Mouse (Mus musculus): ENCODE data around the gene Atg16l1. TPM values are rescaled to one million over a fixed set of nuclear protein-coding genes. Genes with fewer than 3 reads are reported as not detected.
A peak's percentile ranks its signal among the peaks of the same experiment; 100 is the strongest.

The Atg16l1 gene
- polyA plus RNA-seq, 2 experiments = 10.9 to 13.4 TPM

DNA sequence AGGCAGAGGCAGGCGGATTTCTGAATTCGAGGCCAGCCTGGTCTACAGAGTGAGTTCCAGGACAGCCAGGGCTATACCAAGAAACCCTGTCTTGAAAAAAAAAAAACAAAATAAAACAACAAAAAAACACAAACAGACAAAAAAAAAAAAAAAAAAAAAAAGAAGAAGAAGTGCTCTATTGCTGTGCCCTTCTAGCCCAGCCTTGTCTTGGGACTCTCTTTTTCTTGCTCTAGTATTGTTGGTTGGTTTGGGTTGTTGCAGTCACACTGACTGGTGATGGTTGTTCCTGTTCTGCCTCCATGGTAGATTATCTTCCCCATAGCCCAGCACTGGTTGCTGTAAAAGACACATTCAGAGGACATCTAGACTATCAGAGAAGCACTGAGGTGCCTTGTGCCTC is 13.6 kb downstream of the Atg16l1 start:
- TF ChIP-seq CTCF (IDR thresholded peaks at IDR 0.05; ENCODE audit: low read depth) (no peak), EP300 (IDR thresholded peaks at IDR 0.05; ENCODE audit: low read depth) (no peak)
- Histone ChIP-seq H3K9me3 (ENCODE audit: control insufficient read depth, low read length) (no peaks in the 10 kb centered on the region), H3K4me2 (ENCODE audit: low read depth) (no peak overlapping the region), H3K27me3 (ENCODE audit: control insufficient read depth, insufficient read depth, low read length) (no peaks in the 10 kb centered on the region), H3K36me3 (replicated peaks; ENCODE audit: control insufficient read depth, insufficient read depth, low read depth) (peaks cover 80% of the 10 kb centered on the region), H3K9ac (replicated peaks) (no peak overlapping the region), H3K4me3 (ENCODE audit: insufficient read depth in 1 of 2, low read depth in 2 of 2, low read length in 2 of 2) (no peak overlapping the region), H3K4me1 (replicated peaks; ENCODE audit: control insufficient read depth in 2 of 2, insufficient read depth in 2 of 2, low read length in 1 of 2) (peaks cover 4 to 11% of the 10 kb centered on the region in 2 experiments; a peak in 2 of 4 replicates), H3K27ac (no peak overlapping the region)
- 85% methylated on average over 2 of the region's 2 CpGs for WGBS (ENCODE audit: insufficient replicate concordance)
- no peak for ATAC-seq (ENCODE audit: insufficient read depth)
- DNase-seq (ENCODE audit: low read depth in 3 of 3, low spot score in 3 of 3) = no peak

DNA sequence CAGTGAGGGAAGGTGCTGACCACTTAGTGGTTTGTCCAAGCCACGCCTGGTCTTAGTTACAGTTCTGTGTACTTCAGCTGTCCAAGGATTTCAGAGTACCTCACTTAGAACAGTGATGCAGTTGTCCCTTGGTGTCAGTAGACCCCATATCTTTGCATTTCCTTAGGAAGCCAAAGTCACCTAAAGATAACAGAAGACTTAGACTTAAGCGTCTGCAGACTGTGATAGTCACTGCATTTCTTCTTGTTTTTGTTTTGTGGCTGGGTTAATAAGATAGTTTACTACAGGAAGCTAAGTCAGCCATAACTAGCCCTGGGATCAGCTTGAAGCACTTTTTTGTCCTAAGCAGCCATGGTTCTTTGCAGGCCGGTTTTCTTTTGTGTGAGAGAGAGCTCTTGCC is 14.8 kb downstream of the Atg16l1 start:
- peaks cover 0 to 6% of the 10 kb centered on the region in 2 experiments; a peak in 1 of 4 replicates for H3K4me1 ChIP-seq (replicated peaks; ENCODE audit: control insufficient read depth in 2 of 2, insufficient read depth in 2 of 2, low read length in 1 of 2)
- H3K27ac ChIP-seq = no peak overlapping the region
- WGBS (ENCODE audit: insufficient replicate concordance) = 28% methylated on average over 3 of the region's 3 CpGs
- H3K9me3 ChIP-seq (ENCODE audit: control insufficient read depth, low read length) = no peaks in the 10 kb centered on the region
- H3K27me3 ChIP-seq (ENCODE audit: control insufficient read depth, insufficient read depth, low read length) = no peaks in the 10 kb centered on the region
- no peak overlapping the region for H3K9ac ChIP-seq (replicated peaks)
- ATAC-seq (ENCODE audit: insufficient read depth) = peak; percentile 56; the same call in 1 of the 2 replicates
- H3K4me3 ChIP-seq (ENCODE audit: insufficient read depth in 1 of 2, low read depth in 2 of 2, low read length in 2 of 2) = no peak overlapping the region
- DNase-seq (ENCODE audit: low read depth in 3 of 3, low spot score in 3 of 3) = peak in 1 of 3 experiments; percentile 12
- peaks cover 80% of the 10 kb centered on the region for H3K36me3 ChIP-seq (replicated peaks; ENCODE audit: control insufficient read depth, insufficient read depth, low read depth)
- no peak for TF ChIP-seq CTCF (IDR thresholded peaks at IDR 0.05; ENCODE audit: low read depth)
- no peak for TF ChIP-seq EP300 (IDR thresholded peaks at IDR 0.05; ENCODE audit: low read depth)
- no peak overlapping the region for H3K4me2 ChIP-seq (ENCODE audit: low read depth)

DNA sequence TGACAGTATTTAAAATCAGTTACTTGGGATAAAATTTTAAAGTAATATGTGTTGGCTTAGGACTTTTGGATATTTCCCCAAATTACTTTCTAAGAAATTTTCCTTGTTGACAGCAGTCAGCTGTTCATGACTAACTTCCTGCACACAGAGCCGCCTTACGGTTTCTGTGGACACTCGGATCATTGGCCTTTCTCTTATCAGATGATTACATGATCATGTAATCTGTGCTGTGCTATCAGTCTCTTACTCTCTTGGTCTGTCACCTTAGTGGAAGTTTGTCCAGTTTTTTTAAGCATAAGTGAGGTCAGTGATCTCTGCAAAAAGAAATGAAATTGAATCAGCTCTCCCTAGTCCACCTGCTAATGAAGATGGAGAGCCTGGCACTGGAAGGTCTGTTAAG is 16.1 kb downstream of the Atg16l1 start:
- 86% methylated on average over 3 of the region's 3 CpGs for WGBS (ENCODE audit: insufficient replicate concordance)
- TF ChIP-seq EP300 (IDR thresholded peaks at IDR 0.05; ENCODE audit: low read depth) = no peak
- TF ChIP-seq CTCF (IDR thresholded peaks at IDR 0.05; ENCODE audit: low read depth) = no peak
- Histone ChIP-seq H3K27ac (no peak overlapping the region), H3K27me3 (ENCODE audit: control insufficient read depth, insufficient read depth, low read length) (no peaks in the 10 kb centered on the region), H3K4me2 (ENCODE audit: low read depth) (no peak overlapping the region), H3K9ac (replicated peaks) (no peak overlapping the region), H3K36me3 (replicated peaks; ENCODE audit: control insufficient read depth, insufficient read depth, low read depth) (peaks cover 76% of the 10 kb centered on the region), H3K4me1 (replicated peaks; ENCODE audit: control insufficient read depth in 2 of 2, insufficient read depth in 2 of 2, low read length in 1 of 2) (peaks cover 0 to 6% of the 10 kb centered on the region in 2 experiments; a peak in 1 of 4 replicates), H3K9me3 (ENCODE audit: control insufficient read depth, low read length) (no peaks in the 10 kb centered on the region), H3K4me3 (ENCODE audit: insufficient read depth in 1 of 2, low read depth in 2 of 2, low read length in 2 of 2) (no peak overlapping the region)
- no peak for DNase-seq (ENCODE audit: low read depth in 3 of 3, low spot score in 3 of 3)
- ATAC-seq (ENCODE audit: insufficient read depth) = no peak

DNA sequence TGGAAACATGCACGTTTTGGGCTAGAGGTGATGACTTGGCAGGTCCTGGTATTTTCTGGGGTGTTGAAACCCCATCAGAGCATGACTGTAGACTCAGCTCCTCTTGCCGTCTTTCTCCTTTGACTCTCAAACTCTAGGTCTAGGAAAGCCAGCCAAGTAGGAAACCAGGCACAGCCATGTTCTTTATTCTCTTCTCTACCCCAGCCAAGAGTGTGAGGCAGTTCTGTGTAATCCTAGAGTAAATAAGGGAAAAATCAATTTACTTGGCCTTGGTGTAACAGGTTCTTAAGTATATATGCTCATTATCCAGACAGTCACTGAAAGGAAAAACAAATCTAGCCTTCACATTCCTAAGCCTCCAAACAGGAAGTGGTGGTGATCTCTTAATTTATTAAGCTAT is 17.7 kb downstream of the Atg16l1 start:
- Histone ChIP-seq H3K4me3 (ENCODE audit: insufficient read depth in 1 of 2, low read depth in 2 of 2, low read length in 2 of 2) (no peak overlapping the region), H3K4me2 (ENCODE audit: low read depth) (no peak overlapping the region), H3K36me3 (replicated peaks; ENCODE audit: control insufficient read depth, insufficient read depth, low read depth) (peaks cover 76% of the 10 kb centered on the region), H3K9ac (replicated peaks) (no peak overlapping the region), H3K27me3 (ENCODE audit: control insufficient read depth, insufficient read depth, low read length) (no peaks in the 10 kb centered on the region), H3K9me3 (ENCODE audit: control insufficient read depth, low read length) (no peaks in the 10 kb centered on the region), H3K27ac (no peak overlapping the region), H3K4me1 (replicated peaks; ENCODE audit: control insufficient read depth in 2 of 2, insufficient read depth in 2 of 2, low read length in 1 of 2) (peaks cover 0 to 6% of the 10 kb centered on the region in 2 experiments; a peak in 1 of 4 replicates)
- TF ChIP-seq CTCF (IDR thresholded peaks at IDR 0.05; ENCODE audit: low read depth) = no peak
- no peak for TF ChIP-seq EP300 (IDR thresholded peaks at IDR 0.05; ENCODE audit: low read depth)
- ATAC-seq (ENCODE audit: insufficient read depth) (no peak), DNase-seq (ENCODE audit: low read depth in 3 of 3, low spot score in 3 of 3) (no peak)
- 63% methylated on average over 2 of the region's 2 CpGs for WGBS (ENCODE audit: insufficient replicate concordance)

DNA sequence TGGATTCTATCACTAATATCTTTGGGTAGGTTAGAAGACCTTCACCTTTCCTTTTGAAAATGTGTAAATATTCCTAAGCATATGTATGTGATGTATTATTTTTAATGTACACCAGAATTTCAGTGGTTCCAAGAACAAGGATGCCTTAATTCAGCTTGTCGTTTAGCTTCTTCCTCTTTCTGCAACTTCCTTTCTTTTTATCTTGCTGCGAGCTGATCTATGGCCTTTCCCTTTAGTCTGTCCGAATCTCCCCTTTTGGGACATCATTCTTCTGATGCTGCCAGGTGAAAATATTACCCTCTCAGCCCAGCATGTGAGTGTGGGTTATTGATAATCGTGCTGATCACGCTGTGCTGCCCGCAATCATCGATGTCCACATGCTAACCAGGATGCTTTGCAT is 19.2 kb downstream of the Atg16l1 start:
- ATAC-seq (ENCODE audit: insufficient read depth) (no peak), DNase-seq (ENCODE audit: low read depth in 3 of 3, low spot score in 3 of 3) (no peak)
- H3K36me3 ChIP-seq (replicated peaks; ENCODE audit: control insufficient read depth, insufficient read depth, low read depth) = peaks cover 83% of the 10 kb centered on the region
- H3K4me2 ChIP-seq (ENCODE audit: low read depth) = no peak overlapping the region
- H3K4me3 ChIP-seq (ENCODE audit: insufficient read depth in 1 of 2, low read depth in 2 of 2, low read length in 2 of 2) = no peak overlapping the region
- 63% methylated on average over 7 of the region's 7 CpGs for WGBS (ENCODE audit: insufficient replicate concordance)
- no peaks in the 10 kb centered on the region for H3K27me3 ChIP-seq (ENCODE audit: control insufficient read depth, insufficient read depth, low read length)
- H3K9me3 ChIP-seq (ENCODE audit: control insufficient read depth, low read length) = no peaks in the 10 kb centered on the region
- TF ChIP-seq EP300 (IDR thresholded peaks at IDR 0.05; ENCODE audit: low read depth) (no peak), CTCF (IDR thresholded peaks at IDR 0.05; ENCODE audit: low read depth) (no peak)
- H3K4me1 ChIP-seq (replicated peaks; ENCODE audit: control insufficient read depth in 2 of 2, insufficient read depth in 2 of 2, low read length in 1 of 2) = peaks cover 0 to 6% of the 10 kb centered on the region in 2 experiments; a peak in 1 of 4 replicates
- no peak overlapping the region for H3K9ac ChIP-seq (replicated peaks)
- no peak overlapping the region for H3K27ac ChIP-seq
